Mouse (Mus musculus): ENCODE data around the gene Prokr2. TPM values are rescaled to one million over a fixed set of nuclear protein-coding genes. Genes with fewer than 3 reads are reported as not detected.
A peak's percentile ranks its signal among the peaks of the same experiment; 100 is the strongest.
"Not testable (repeated sequence)": the region's sequence is repeated elsewhere in the genome, so short reads cannot be mapped to it uniquely, and the experiment has no call there.

Prokr2 gene
- polyA plus RNA-seq, 1 experiment from 2014 or later = 1.5 TPM

DNA sequence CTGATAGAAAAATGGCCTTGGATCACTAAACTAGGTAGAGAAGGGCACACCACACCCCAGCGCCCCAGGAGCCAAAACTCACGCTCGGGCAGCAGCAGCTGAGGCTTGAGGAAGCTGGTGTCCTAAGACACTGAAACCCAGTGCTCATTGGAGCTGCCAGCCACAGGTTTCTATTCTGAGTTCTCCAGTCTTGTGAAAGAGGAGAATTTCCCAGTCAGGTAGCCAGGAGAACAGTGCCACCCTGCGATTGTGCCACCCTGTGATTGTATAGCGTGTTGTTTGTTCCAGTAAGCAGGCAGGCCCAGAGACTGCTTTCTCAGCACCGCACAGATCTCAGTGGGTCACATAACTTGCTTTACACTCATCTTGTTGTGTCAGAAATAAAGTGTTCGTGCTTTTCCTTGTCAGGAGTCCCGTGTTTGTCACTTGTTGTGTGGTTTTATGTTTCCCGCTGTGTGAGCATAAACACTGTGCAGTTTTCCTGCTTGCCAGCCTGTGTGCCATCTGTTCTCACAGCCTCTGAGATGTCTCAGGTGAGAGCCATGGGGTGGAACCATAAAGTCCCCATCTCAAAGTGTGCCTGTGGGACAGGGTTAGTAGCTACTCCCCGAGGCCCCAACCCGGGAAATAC lies 77.9 kb downstream of the Prokr2 start:
- H3K4me1 ChIP-seq (replicated peaks) = no peaks in the 10 kb centered on the region
- no peak overlapping the region for H3K27ac ChIP-seq (ENCODE audit: poor library complexity, severe bottlenecking)
- no peak for ATAC-seq (ENCODE audit: insufficient number of reproducible peaks, low FRiP score)
- no peak overlapping the region for H3K4me2 ChIP-seq
- H3K27me3 ChIP-seq (replicated peaks) = no peaks in the 10 kb centered on the region
- H3K9me3 ChIP-seq (replicated peaks) = no peaks in the 10 kb centered on the region
- 93% methylated on average over 11 of the region's 11 CpGs for WGBS
- no peak overlapping the region for H3K9ac ChIP-seq
- peaks cover 67% of the 10 kb centered on the region for H3K36me3 ChIP-seq
- H3K4me3 ChIP-seq = no peak overlapping the region

DNA sequence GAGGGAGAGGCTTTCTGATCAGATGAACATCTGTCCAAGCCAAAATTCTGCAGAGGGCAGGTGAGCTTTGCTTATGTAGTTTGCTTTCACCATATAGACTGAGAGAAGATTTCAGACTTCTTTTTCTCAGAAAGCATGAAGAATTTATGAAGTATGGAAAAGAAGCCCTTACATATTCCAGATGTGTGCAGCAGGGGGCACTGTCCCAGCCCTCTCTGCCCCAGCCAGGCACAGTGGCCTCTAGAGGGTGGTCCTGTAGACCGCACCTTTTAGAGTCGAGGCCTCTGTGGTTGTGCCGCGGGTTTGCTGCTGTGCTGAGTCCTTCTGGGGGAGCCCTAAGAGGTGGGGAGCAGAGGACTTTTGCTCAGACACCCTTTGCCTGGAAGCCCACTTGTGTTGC lies 79.3 kb downstream of the Prokr2 start:
- no peak for ATAC-seq (ENCODE audit: insufficient number of reproducible peaks, low FRiP score)
- Histone ChIP-seq H3K4me3 (no peak overlapping the region), H3K27me3 (replicated peaks) (no peaks in the 10 kb centered on the region), H3K9ac (no peak overlapping the region), H3K27ac (ENCODE audit: poor library complexity, severe bottlenecking) (no peak overlapping the region), H3K36me3 (peaks cover 72% of the 10 kb centered on the region), H3K4me2 (no peak overlapping the region), H3K9me3 (replicated peaks) (no peaks in the 10 kb centered on the region), H3K4me1 (replicated peaks) (no peaks in the 10 kb centered on the region)
- 57% methylated on average over 4 of the region's 4 CpGs for WGBS

DNA sequence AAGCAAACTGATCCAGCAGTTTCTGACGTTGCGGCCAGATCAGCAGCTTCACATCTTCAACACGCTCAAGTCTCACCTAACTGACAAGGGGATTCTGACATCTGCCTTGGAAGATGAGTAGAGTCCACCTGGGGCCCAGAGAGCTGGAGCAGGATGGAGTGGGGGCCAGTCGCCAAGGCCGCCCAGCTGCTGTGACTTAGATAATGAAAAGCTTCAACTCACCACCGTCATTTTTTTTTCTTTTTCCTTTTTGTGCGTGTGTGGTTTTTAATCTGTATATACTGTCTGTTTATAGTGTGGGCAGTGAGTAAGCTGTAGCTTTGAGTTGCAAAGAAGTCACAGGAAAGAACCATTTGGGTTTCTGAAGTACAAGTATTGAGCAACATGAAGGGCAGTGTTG lies 80.1 kb downstream of the Prokr2 start:
- WGBS = 83% methylated on average over 7 of the region's 7 CpGs
- peaks cover 72% of the 10 kb centered on the region for H3K36me3 ChIP-seq
- H3K4me3 ChIP-seq = no peak overlapping the region
- H3K4me1 ChIP-seq (replicated peaks) = no peaks in the 10 kb centered on the region
- H3K9ac ChIP-seq = no peak overlapping the region
- no peaks in the 10 kb centered on the region for H3K9me3 ChIP-seq (replicated peaks)
- no peak for ATAC-seq (ENCODE audit: insufficient number of reproducible peaks, low FRiP score)
- no peak overlapping the region for H3K4me2 ChIP-seq
- no peak overlapping the region for H3K27ac ChIP-seq (ENCODE audit: poor library complexity, severe bottlenecking)
- H3K27me3 ChIP-seq (replicated peaks) = no peaks in the 10 kb centered on the region

DNA sequence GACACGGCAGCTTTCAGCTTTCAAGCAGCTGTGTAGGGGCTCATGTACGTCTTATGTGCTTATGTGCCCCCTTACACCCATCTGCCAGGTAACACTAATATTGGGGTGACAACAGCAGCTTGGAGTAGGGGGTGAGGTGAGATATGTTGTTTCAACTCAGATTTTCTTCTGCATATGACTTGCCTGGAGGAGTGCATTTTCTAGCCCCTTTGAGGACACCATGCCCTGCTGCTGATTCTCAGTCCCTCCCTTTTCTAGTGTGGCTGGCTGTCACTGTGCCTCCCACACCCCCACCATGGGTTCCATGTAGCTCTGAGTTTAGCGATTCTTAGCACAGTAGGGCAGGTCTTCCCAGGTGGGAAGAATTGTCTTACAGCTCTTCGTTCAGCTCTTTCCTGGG lies 83.8 kb downstream of the Prokr2 start:
- Histone ChIP-seq H3K27ac (ENCODE audit: poor library complexity, severe bottlenecking) (no peak overlapping the region), H3K4me3 (no peak overlapping the region), H3K4me2 (no peak overlapping the region), H3K4me1 (replicated peaks) (0 out of 2 replicates have a peak, but pooled peaks cover 1% of the 10 kb centered on the region), H3K9ac (no peak overlapping the region), H3K36me3 (peaks cover 72% of the 10 kb centered on the region), H3K9me3 (replicated peaks) (no peaks in the 10 kb centered on the region), H3K27me3 (replicated peaks) (no peaks in the 10 kb centered on the region)
- 89% methylated on average over 4 of the region's 4 CpGs for WGBS
- ATAC-seq (ENCODE audit: insufficient number of reproducible peaks, low FRiP score) = no peak

DNA sequence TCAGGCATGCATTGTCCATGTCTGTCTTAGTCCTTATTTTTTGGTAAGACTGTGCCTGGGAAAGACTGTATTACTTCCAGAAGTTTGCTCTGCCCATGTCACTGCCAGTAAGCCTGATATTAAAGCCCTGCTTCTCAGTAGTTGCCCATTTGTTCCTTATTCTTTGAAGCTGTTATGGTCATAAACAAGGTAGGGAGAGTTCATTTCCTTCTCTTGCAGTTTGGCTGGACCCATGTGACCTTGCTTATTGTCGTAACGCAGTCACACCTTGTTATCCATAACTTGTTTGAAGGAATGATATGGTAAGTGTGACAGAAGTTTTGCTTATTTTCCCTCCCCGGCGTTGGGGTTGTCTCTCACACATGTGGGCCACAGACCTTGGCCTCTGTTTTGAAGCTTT lies 87.0 kb downstream of the Prokr2 start:
- H3K36me3 ChIP-seq = peaks cover 64% of the 10 kb centered on the region
- no peak overlapping the region for H3K4me2 ChIP-seq
- no peaks in the 10 kb centered on the region for H3K27me3 ChIP-seq (replicated peaks)
- H3K9me3 ChIP-seq (replicated peaks) = no peaks in the 10 kb centered on the region
- H3K9ac ChIP-seq = no peak overlapping the region
- no peak overlapping the region for H3K4me3 ChIP-seq
- WGBS = 92% methylated on average over 4 of the region's 4 CpGs
- no peak for ATAC-seq (ENCODE audit: insufficient number of reproducible peaks, low FRiP score)
- no peak overlapping the region for H3K27ac ChIP-seq (ENCODE audit: poor library complexity, severe bottlenecking)
- H3K4me1 ChIP-seq (replicated peaks) = peaks cover 17% of the 10 kb centered on the region

GRCm38 (mm10) chr2:132293694-132294450 lies 91.4 kb downstream of the Prokr2 start:
- H3K27me3 ChIP-seq (replicated peaks) = no peaks in the 10 kb centered on the region
- no peak for ATAC-seq (ENCODE audit: insufficient number of reproducible peaks, low FRiP score)
- peaks cover 47% of the 10 kb centered on the region for H3K4me1 ChIP-seq (replicated peaks)

GRCm38 (mm10) chr2:132292083-132292482 lies 93.2 kb downstream of the Prokr2 start:
- peaks cover 47% of the 10 kb centered on the region for H3K4me1 ChIP-seq (replicated peaks)
- peak overlapping the region; percentile 28 for H3K4me2 ChIP-seq
- 6% methylated on average over 4 of the region's 4 CpGs for WGBS
- peaks cover 14% of the 10 kb centered on the region for H3K36me3 ChIP-seq
- no peaks in the 10 kb centered on the region for H3K27me3 ChIP-seq (replicated peaks)
- ATAC-seq (ENCODE audit: insufficient number of reproducible peaks, low FRiP score) = peak; percentile 63
- no peak overlapping the region for H3K4me3 ChIP-seq
- no peaks in the 10 kb centered on the region for H3K9me3 ChIP-seq (replicated peaks)
- peak overlapping the region; percentile 63 for H3K27ac ChIP-seq (ENCODE audit: poor library complexity, severe bottlenecking)
- H3K9ac ChIP-seq = no peak overlapping the region

More at GRCm38 (mm10) chr2:132293694-132294450, 91.4 kb downstream of the Prokr2 start:
- H3K4me2 ChIP-seq = no peak overlapping the region
- no peak overlapping the region for H3K4me3 ChIP-seq
- H3K9ac ChIP-seq = no peak overlapping the region
- WGBS = 79% methylated on average over 10 of the region's 10 CpGs
- H3K36me3 ChIP-seq = peaks cover 29% of the 10 kb centered on the region
- H3K9me3 ChIP-seq (replicated peaks) = no peaks in the 10 kb centered on the region
- H3K27ac ChIP-seq (ENCODE audit: poor library complexity, severe bottlenecking) = no peak overlapping the region

DNA sequence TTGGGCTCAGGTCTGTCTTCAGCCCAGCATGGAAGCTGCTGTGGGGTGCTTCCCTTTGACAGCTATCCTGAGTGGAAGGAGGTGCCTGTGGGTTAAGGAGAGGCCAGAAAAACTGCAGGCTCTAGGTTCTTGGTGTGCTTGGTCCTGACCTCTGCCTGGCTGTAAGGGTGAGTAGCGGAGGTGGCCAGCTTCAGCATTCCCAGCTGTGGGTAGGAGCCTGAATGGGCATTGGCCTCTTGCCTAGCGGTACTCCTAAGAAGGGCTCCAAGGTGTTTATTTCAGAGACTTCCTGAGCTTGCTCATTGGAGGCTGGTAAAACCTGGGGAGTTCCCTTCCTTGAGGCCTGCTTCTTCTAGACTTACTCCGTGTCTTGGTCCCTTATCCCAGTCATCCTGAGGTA lies 94.0 kb downstream of the Prokr2 start:
- Histone ChIP-seq H3K27ac (ENCODE audit: poor library complexity, severe bottlenecking) (peak overlapping the region; percentile 63), H3K4me3 (no peak overlapping the region), H3K27me3 (replicated peaks) (no peaks in the 10 kb centered on the region), H3K4me1 (replicated peaks) (peaks cover 44% of the 10 kb centered on the region), H3K9me3 (replicated peaks) (no peaks in the 10 kb centered on the region), H3K4me2 (no peak overlapping the region), H3K36me3 (peaks cover 14% of the 10 kb centered on the region), H3K9ac (no peak overlapping the region; the same call in 1 of the 2 replicates)
- ATAC-seq (ENCODE audit: insufficient number of reproducible peaks, low FRiP score) = no peak
- 74% methylated on average over 3 of the region's 3 CpGs for WGBS

DNA sequence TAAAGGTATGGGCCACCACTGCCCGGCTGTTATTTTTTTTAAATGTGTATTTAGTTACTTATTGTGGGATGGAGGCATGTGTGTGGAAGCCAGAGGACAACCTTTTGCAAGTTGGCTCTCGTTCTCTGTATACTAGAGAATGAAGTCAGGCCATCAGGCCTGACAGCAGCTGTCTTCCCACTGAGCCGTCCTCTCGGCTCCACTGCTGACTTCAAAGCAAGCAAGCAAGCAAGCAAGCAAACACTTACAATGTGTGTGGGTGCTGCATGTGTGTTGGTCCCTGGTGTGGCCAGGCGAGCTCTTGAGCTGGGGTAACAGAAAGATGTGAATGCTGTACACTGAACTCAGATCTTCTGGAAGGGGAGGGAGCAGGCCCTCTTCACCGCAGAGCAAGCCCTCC lies 94.4 kb downstream of the Prokr2 start:
- 78% methylated on average over 6 of the region's 6 CpGs for WGBS
- H3K9ac ChIP-seq = no peak overlapping the region
- no peak overlapping the region for H3K4me3 ChIP-seq
- peaks cover 40% of the 10 kb centered on the region for H3K4me1 ChIP-seq (replicated peaks)
- no peaks in the 10 kb centered on the region for H3K9me3 ChIP-seq (replicated peaks)
- no peaks in the 10 kb centered on the region for H3K27me3 ChIP-seq (replicated peaks)
- H3K36me3 ChIP-seq = peaks cover 13% of the 10 kb centered on the region
- no peak for ATAC-seq (ENCODE audit: insufficient number of reproducible peaks, low FRiP score)
- H3K4me2 ChIP-seq = no peak overlapping the region
- peak overlapping the region; percentile 63 for H3K27ac ChIP-seq (ENCODE audit: poor library complexity, severe bottlenecking)

DNA sequence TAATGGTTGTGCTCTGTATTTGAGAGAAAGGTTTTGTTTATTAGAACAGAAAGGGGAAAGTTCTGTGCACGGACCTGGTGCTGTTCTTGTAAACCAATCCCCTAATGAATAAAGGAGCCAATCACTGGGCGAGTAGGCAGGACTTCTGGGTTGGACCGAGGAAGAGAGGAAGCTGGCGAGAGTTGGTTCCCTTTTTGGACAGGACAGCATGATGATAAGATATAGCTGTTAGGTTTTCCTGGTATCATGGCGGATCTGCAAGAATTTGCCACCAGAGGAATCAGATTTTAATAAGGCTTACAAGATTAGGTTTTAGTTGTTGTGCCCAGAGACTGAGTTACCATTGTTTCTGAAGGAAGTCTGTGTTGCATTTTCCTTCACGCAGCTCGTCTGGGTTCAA lies 96.0 kb downstream of the Prokr2 start:
- WGBS = 53% methylated on average over 5 of the region's 7 CpGs
- not testable (repeated sequence) for H3K27me3 ChIP-seq (replicated peaks)
- H3K4me1 ChIP-seq (replicated peaks) = peaks cover 49% of the 10 kb centered on the region

More for the DNA sequence above, 96.0 kb downstream of the Prokr2 start:
- H3K9me3 ChIP-seq (replicated peaks); H3K36me3 ChIP-seq; H3K27ac ChIP-seq (ENCODE audit: poor library complexity, severe bottlenecking); ATAC-seq (ENCODE audit: insufficient number of reproducible peaks, low FRiP score); H3K9ac ChIP-seq; H3K4me2 ChIP-seq; H3K4me3 ChIP-seq: not testable (repeated sequence)
